Mouse (Mus musculus): ENCODE data around the gene Lcor.

DNA sequence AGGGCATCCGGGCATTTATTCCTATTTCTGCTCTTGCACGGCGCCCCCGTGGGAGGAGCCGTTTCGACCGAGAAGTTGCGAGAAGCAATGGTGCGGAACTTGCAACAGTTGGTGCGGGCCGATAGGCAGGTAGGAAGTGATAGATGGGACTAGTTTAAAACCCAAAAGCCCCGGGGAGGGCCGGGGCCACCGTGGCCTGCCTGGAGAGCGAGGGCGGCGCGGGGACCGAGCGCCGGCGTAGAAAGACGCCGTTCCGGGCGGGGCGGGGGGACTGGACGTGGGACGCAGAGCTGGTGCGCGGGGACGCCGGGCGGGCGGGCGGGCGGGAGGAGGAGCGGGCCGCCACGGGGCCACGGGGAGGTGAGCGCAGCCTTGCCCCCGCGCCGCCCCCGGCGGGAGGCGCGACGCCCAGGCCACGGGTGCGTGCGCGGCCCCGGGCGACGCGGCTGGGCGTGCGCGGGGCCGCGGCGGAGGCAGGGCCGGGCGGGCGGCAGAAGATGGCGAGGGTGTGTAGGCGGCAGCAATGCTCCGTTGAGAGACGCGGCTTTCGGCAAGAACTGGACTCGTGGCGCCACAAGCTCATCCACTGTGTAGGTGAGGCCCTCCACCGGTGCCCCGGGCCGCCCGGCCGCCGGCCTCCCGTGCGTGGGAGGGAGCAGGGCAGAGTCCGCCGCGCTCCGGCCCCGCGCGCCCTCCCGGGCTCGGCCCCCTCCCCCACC lies at the start of gene Lcor:
- TF ChIP-seq GATA1 (IDR thresholded peaks at IDR 0.05; ENCODE audit: borderline replicate concordance, low read length) (no peak), FLI1 (IDR thresholded peaks at IDR 0.05; ENCODE audit: low read length) (no peak)

All from megakaryocyte, embryonic 14.5 days (primary cell).